Mouse (Mus musculus): Measurements from ENCODE around the gene 2210016L21Rik.
A peak's percentile ranks its signal among the peaks of the same experiment; 100 is the strongest.

DNA sequence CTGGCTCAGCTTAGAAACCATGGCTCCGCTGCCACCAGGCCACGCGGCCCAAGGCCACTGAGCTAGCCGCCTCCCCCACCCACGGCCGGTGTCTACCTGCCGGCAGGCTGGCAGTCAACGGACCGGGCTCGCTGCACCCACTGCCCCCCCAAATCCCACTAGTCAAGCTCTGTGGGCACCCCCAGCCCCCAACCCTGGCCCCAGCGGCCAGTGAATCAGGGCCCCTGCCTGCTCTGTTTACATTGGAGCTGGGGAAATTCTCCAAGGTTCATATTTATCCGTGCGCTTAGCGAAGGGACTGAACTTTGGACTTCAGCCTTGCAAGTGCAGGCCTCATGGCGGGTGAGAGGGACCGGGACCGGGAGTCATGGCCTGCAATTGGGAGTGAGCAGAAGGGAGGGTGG lies 28.9 kb downstream of the 2210016L21Rik start, which contains the start of gene Hnf1a:
- TF ChIP-seq CTCF (IDR thresholded peaks at IDR 0.05; ENCODE audit: low read depth, low read length) (no peak), POLR2A (IDR thresholded peaks at IDR 0.05; ENCODE audit: extremely low read depth, insufficient read depth, low read length) (peak; percentile 42; the same call in 1 of the 2 replicates)

Measured in liver, adult 2 months (tissue).